Mouse (Mus musculus): ENCODE results near the gene Hopx.
"Not testable (repeated sequence)": the region's sequence is repeated elsewhere in the genome, so short reads cannot be mapped to it uniquely, and the experiment has no call there.

The Hopx gene

GRCm38 (mm10) chr5:77102522-77103365 is 12.2 kb downstream of the Hopx start:
- no peak overlapping the region for H3K4me3 ChIP-seq (replicated peaks; ENCODE audit: low read length)
- TF ChIP-seq CTCF (conservative IDR thresholded peaks at IDR 0.05; ENCODE audit: low read length) = no peak
- TF ChIP-seq NANOG (IDR thresholded peaks at IDR 0.05; ENCODE audit: borderline replicate concordance, low read length) = no peak
- no peak for TF ChIP-seq POU5F1 (IDR thresholded peaks at IDR 0.05; ENCODE audit: borderline replicate concordance, low read length)
- peaks cover 23% of the 10 kb centered on the region for H3K27me3 ChIP-seq (ENCODE audit: insufficient read depth, low read length)
- H3K36me3 ChIP-seq (ENCODE audit: insufficient read depth, low read length) = no peaks in the 10 kb centered on the region
- no peaks in the 10 kb centered on the region for H3K4me1 ChIP-seq (replicated peaks; ENCODE audit: low read depth, low read length)
- no peaks in the 10 kb centered on the region for H3K9me3 ChIP-seq (ENCODE audit: low read length)

DNA sequence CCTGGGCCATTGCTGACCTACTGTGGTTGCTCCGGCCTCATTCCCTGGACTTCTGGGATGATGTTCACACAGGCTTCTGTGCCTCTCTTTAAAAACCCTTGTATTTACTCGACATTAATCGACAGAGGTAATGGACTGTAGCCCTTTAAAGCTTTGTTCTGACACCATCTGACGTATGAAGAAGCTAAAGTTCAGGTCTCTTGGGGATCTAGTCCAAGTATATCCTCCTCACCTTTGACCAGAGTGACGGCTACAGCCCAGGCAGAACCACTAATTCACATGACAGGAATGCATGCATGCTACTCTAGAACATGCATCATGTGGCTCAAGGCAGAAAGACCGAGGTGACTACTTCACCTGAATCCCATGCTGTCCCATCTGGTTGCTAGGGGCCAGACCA is 14.2 kb downstream of the Hopx start:
- TF ChIP-seq NANOG (IDR thresholded peaks at IDR 0.05; ENCODE audit: borderline replicate concordance, low read length) = no peak
- TF ChIP-seq CTCF (conservative IDR thresholded peaks at IDR 0.05; ENCODE audit: low read length) = no peak
- Histone ChIP-seq H3K27me3 (ENCODE audit: insufficient read depth, low read length) (peaks cover 43% of the 10 kb centered on the region), H3K9me3 (ENCODE audit: low read length) (no peaks in the 10 kb centered on the region), H3K4me3 (replicated peaks; ENCODE audit: low read length) (no peak overlapping the region), H3K36me3 (ENCODE audit: insufficient read depth, low read length) (no peaks in the 10 kb centered on the region), H3K4me1 (replicated peaks; ENCODE audit: low read depth, low read length) (no peaks in the 10 kb centered on the region; the same call in 1 of the 2 replicates)

DNA sequence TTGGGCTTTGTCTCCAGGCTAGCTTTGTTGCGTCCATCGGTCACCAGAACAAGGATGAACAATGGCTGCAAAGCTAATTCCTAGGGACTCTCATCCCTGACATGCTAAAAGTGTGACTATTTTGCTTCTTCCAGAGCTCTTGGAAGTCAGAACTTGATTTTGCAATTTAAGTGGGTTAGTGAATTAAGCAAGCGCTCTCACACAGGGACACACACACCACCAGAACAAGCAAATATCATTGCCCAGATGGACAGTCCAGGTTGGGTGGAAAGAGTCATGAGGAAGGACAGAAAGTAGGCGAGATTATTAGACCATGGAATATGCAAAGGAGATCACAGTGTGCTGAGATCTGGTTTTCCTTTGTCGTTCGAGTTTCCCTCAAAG is 14.9 kb downstream of the Hopx start:
- TF ChIP-seq POU5F1 (IDR thresholded peaks at IDR 0.05; ENCODE audit: borderline replicate concordance, low read length) (no peak), NANOG (IDR thresholded peaks at IDR 0.05; ENCODE audit: borderline replicate concordance, low read length) (no peak), CTCF (conservative IDR thresholded peaks at IDR 0.05; ENCODE audit: low read length) (no peak)
- no peaks in the 10 kb centered on the region; the same call in 1 of the 2 replicates for H3K4me1 ChIP-seq (replicated peaks; ENCODE audit: low read depth, low read length)
- H3K9me3 ChIP-seq (ENCODE audit: low read length) = no peaks in the 10 kb centered on the region
- H3K27me3 ChIP-seq (ENCODE audit: insufficient read depth, low read length) = peaks cover 50% of the 10 kb centered on the region
- no peak overlapping the region for H3K4me3 ChIP-seq (replicated peaks; ENCODE audit: low read length)
- H3K36me3 ChIP-seq (ENCODE audit: insufficient read depth, low read length) = no peaks in the 10 kb centered on the region

GRCm38 (mm10) chr5:77099317-77099996 is 15.5 kb downstream of the Hopx start:
- Histone ChIP-seq H3K4me3 (replicated peaks; ENCODE audit: low read length) (no peak overlapping the region), H3K27me3 (ENCODE audit: insufficient read depth, low read length) (peaks cover 55% of the 10 kb centered on the region), H3K9me3 (ENCODE audit: low read length) (no peaks in the 10 kb centered on the region), H3K36me3 (ENCODE audit: insufficient read depth, low read length) (no peaks in the 10 kb centered on the region), H3K4me1 (replicated peaks; ENCODE audit: low read depth, low read length) (peaks cover 1% of the 10 kb centered on the region; the same call in 1 of the 2 replicates)
- TF ChIP-seq CTCF (conservative IDR thresholded peaks at IDR 0.05; ENCODE audit: low read length) (no peak), POU5F1 (IDR thresholded peaks at IDR 0.05; ENCODE audit: borderline replicate concordance, low read length) (no peak), NANOG (IDR thresholded peaks at IDR 0.05; ENCODE audit: borderline replicate concordance, low read length) (no peak)

- TF ChIP-seq POU5F1 (IDR thresholded peaks at IDR 0.05; ENCODE audit: borderline replicate concordance, low read length) = no peak
- TF ChIP-seq NANOG (IDR thresholded peaks at IDR 0.05; ENCODE audit: borderline replicate concordance, low read length) = no peak
- no peak for TF ChIP-seq CTCF (conservative IDR thresholded peaks at IDR 0.05; ENCODE audit: low read length)
- Histone ChIP-seq H3K4me1 (replicated peaks; ENCODE audit: low read depth, low read length) (peaks cover 6% of the 10 kb centered on the region; the same call in 1 of the 2 replicates), H3K36me3 (ENCODE audit: insufficient read depth, low read length) (no peaks in the 10 kb centered on the region), H3K27me3 (ENCODE audit: insufficient read depth, low read length) (peaks cover 60% of the 10 kb centered on the region), H3K9me3 (ENCODE audit: low read length) (no peaks in the 10 kb centered on the region), H3K4me3 (replicated peaks; ENCODE audit: low read length) (no peak overlapping the region)
Measured at GRCm38 (mm10) chr5:77098874-77099273, 16.0 kb downstream of the Hopx start.

DNA sequence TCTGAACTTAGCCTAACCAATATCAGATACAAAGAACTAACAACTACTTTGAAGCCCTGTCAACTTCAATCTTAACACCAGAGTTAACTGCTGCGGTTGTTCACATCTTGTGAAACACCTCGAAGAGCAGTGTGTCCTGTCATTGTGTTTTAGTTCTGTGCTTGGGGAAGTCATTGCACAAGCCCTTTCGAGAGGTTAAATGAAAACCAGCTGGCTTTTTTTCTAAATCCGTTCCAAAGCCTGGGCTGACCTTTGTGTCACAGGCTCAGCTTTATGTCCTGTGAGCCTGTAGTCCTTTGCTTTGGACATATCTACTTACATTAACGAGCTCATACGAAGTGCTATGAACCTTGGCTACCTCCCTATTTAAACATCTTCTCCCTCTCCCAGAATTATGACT is 17.2 kb downstream of the Hopx start:
- H3K4me3 ChIP-seq (replicated peaks; ENCODE audit: low read length) = no peak overlapping the region
- no peaks in the 10 kb centered on the region for H3K9me3 ChIP-seq (ENCODE audit: low read length)
- H3K4me1 ChIP-seq (replicated peaks; ENCODE audit: low read depth, low read length) = peaks cover 12% of the 10 kb centered on the region
- no peaks in the 10 kb centered on the region for H3K36me3 ChIP-seq (ENCODE audit: insufficient read depth, low read length)
- peaks cover 71% of the 10 kb centered on the region for H3K27me3 ChIP-seq (ENCODE audit: insufficient read depth, low read length)
- TF ChIP-seq NANOG (IDR thresholded peaks at IDR 0.05; ENCODE audit: borderline replicate concordance, low read length) (no peak), CTCF (conservative IDR thresholded peaks at IDR 0.05; ENCODE audit: low read length) (no peak), POU5F1 (IDR thresholded peaks at IDR 0.05; ENCODE audit: borderline replicate concordance, low read length) (no peak)

DNA sequence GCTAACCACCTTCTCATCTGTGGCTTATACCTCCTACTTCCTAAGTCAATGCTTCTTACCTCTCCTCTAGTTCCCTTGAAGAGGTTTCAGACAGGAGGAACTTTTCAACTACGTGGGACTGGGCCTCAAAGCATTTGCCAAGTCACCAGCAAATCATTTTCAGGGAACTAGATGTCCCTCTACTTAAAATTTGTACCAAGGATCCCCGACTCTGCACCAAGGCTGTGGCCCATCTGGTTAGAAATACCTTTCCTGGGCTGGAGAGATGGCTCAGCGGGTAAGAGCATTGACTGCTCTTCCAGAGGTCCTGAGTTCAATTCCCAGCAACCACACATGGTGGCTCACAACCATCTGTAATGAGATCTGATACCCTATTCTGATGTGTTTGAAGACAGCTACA is 18.7 kb downstream of the Hopx start:
- not testable (repeated sequence) for H3K36me3 ChIP-seq (ENCODE audit: insufficient read depth, low read length); H3K9me3 ChIP-seq (ENCODE audit: low read length); H3K4me3 ChIP-seq (replicated peaks; ENCODE audit: low read length)
- Histone ChIP-seq H3K27me3 (ENCODE audit: insufficient read depth, low read length) (peaks cover 76% of the 10 kb centered on the region), H3K4me1 (replicated peaks; ENCODE audit: low read depth, low read length) (peaks cover 22% of the 10 kb centered on the region)

DNA sequence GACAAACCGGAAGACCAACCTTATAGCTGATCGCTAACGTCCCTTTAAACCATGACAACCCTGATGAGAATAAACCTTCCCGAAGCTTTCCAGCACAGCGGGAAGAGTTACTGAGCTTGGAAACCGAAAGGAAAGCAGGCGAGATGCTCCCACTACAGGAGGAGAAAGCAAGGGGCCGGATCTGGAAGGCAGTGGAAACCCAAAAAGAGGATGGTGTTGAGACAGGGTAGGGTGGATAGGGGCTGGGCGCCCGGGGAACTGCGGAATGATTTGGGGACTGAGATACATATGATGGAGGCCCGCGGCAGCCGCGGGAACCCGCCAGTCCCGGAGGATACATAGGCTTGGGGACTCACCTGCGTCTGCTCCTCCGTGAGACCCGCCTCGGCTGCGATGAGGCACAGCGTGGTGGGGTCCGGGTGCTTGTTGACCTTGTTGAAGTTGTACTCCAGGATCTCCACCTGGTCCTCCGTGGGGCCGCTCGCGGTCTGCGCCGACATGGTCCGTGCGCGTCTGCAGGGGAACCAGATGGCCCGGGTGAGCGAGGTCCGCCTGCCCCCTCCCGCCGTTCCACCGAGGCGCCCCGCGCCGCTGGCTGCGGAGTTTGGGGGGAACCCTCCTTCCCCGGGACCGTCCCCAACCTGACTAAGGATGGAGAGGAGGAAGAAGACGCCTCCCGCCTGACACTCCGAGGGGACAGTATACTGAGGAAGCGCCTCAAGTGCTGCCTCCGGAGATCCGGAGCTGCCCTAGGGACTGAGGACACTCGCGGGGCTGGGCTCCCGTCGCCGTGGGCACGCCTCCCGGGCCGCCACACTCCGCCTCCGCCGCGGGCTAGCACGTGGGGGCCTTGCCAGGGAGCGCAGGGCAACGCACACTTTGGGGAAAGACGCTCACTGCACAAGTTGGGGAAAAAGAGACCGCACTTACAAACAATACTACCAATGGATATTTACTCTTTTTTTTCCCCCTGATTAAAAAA is 20.1 kb downstream of the Hopx start:
- Histone ChIP-seq H3K36me3 (ENCODE audit: insufficient read depth, low read length) (no peaks in the 10 kb centered on the region), H3K4me3 (replicated peaks; ENCODE audit: low read length) (peak overlapping the region; percentile 82), H3K27me3 (ENCODE audit: insufficient read depth, low read length) (peaks cover 68% of the 10 kb centered on the region), H3K9me3 (ENCODE audit: low read length) (no peaks in the 10 kb centered on the region), H3K4me1 (replicated peaks; ENCODE audit: low read depth, low read length) (peaks cover 22% of the 10 kb centered on the region)
- TF ChIP-seq POU5F1 (IDR thresholded peaks at IDR 0.05; ENCODE audit: borderline replicate concordance, low read length) = no peak
- TF ChIP-seq NANOG (IDR thresholded peaks at IDR 0.05; ENCODE audit: borderline replicate concordance, low read length) = no peak
- no peak for TF ChIP-seq CTCF (conservative IDR thresholded peaks at IDR 0.05; ENCODE audit: low read length)
